Mouse (Mus musculus) forebrain, embryonic 11.5 days (tissue): ENCODE results near the gene Smarca5. TPM values are rescaled to one million over a fixed set of nuclear protein-coding genes. Genes with fewer than 3 reads are reported as not detected.

ENCODE experiments used
- ATAC-seq: fragments of 200-750 bp; cut with Nextera tagmentation; replicated peaks from 2 replicates; pipeline ENCODE4 v1.8.0; 2017; ENCODE audit warnings: moderate TSS enrichment; ENCODE audit not compliant: low FRiP score
- DNase-seq: peaks from one replicate; pipeline ENCODE4 v3.0.0-alpha.2; 2017; ENCODE audit warnings: low spot score
- H3K27ac ChIP-seq: fragments of 300-500 bp; sonication (generic); 2 replicates; pipeline ENCODE4 v1.5.1; 2014; ENCODE audit warnings: low read depth, low read length
- H3K27me3 ChIP-seq: fragments of 300-500 bp; sonication (generic); 2 replicates; pipeline ENCODE4 v1.6.1; 2014; ENCODE audit warnings: mild to moderate bottlenecking, low read length, mixed read lengths; ENCODE audit not compliant: control insufficient read depth, insufficient read depth
- H3K36me3 ChIP-seq: fragments of 300-500 bp; sonication (generic); 2 replicates; pipeline ENCODE4 v1.6.1; 2014; ENCODE audit warnings: mild to moderate bottlenecking, low read length, moderate library complexity, mixed read lengths; ENCODE audit not compliant: control insufficient read depth, insufficient read depth
- H3K4me1 ChIP-seq: fragments of 300-500 bp; sonication (generic); replicated peaks from 2 replicates; pipeline ENCODE4 v1.6.1; 2014; ENCODE audit warnings: low read length, mixed read lengths; ENCODE audit not compliant: control insufficient read depth, insufficient read depth
- H3K4me2 ChIP-seq: fragments of 300-500 bp; sonication (generic); 2 replicates; pipeline ENCODE4 v1.6.1; 2014; ENCODE audit warnings: low read depth, mild to moderate bottlenecking, low read length, moderate library complexity, mixed read lengths; ENCODE audit not compliant: severe bottlenecking
- H3K4me3 ChIP-seq: fragments of 300-500 bp; sonication (generic); 2 replicates; pipeline ENCODE4 v1.5.1; 2014; ENCODE audit warnings: low read depth, low read length
- H3K9ac ChIP-seq: fragments of 300-500 bp; sonication (generic); 2 replicates; pipeline ENCODE4 v1.6.1; 2014; ENCODE audit warnings: low read length
- H3K9me3 ChIP-seq: fragments of 300-500 bp; sonication (generic); 2 replicates; pipeline ENCODE4 v1.6.1; 2016; ENCODE audit warnings: low read length, mixed read lengths; ENCODE audit not compliant: control insufficient read depth
- WGBS: fragments of 180-500 bp; shearing (Covaris S2); extraction: QIAGEN DNeasy Blood & Tissue Kit; methylation state at CpG from one replicate; pipeline ENCODE4 v1.1.7; 2014; 5-methylcytosine and 5-hydroxymethylcytosine counted together
- polyA plus RNA-seq: library from polyadenylated mRNA; unstranded; fragments of >200 nt; fragmentation: Nextera tagmentation; extraction: Ambion mirVana; gene quantifications from 2 replicates; pipeline ENCODE4 v1.2.1, GENCODE M21; 2014

The Smarca5 gene
- polyA plus RNA-seq, 1 experiment from 2014 or later = 176 TPM

GRCm38 (mm10) chr8:80753017-80753715, 13.9 kb upstream of the Smarca5 start:
- H3K4me2 ChIP-seq = no peak overlapping the region
- no peak overlapping the region for H3K9ac ChIP-seq
- H3K4me3 ChIP-seq = no peak overlapping the region
- WGBS = 34% methylated on average over 9 of the region's 9 CpGs
- peak; percentile 81 for ATAC-seq
- no peaks in the 10 kb centered on the region for H3K27me3 ChIP-seq
- peak; percentile 91 for DNase-seq
- no peaks in the 10 kb centered on the region for H3K36me3 ChIP-seq
- no peaks in the 10 kb centered on the region for H3K4me1 ChIP-seq
- no peaks in the 10 kb centered on the region for H3K9me3 ChIP-seq
- no peak overlapping the region for H3K27ac ChIP-seq

DNA sequence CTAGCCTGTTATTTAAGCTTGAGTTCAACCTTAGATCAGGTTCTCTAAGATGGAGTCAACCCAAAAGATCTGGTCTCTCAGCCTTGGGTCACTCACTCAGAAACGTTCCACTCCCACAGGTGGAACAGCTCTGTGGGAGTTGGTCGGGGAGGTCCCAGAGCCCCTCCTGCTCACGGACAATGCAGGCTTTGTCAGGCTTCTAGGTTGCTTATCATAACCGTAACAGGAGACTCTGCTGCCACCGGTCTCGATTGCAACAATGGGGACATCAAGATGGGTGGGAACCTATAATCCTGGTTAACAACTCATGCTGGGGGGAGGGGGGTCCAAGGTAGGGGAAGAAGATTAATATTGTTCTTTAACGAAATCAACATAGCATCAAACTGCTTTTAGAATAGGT, 13.1 kb upstream of the Smarca5 start:
- no peak for ATAC-seq
- 63% methylated on average over 7 of the region's 7 CpGs for WGBS
- Histone ChIP-seq H3K9me3 (no peaks in the 10 kb centered on the region), H3K4me3 (no peak overlapping the region), H3K4me2 (no peak overlapping the region), H3K36me3 (no peaks in the 10 kb centered on the region), H3K27ac (no peak overlapping the region), H3K4me1 (no peaks in the 10 kb centered on the region), H3K9ac (no peak overlapping the region), H3K27me3 (no peaks in the 10 kb centered on the region)
- no peak for DNase-seq

- Histone ChIP-seq H3K9ac (no peak overlapping the region), H3K4me3 (no peak overlapping the region), H3K27me3 (no peaks in the 10 kb centered on the region), H3K9me3 (no peaks in the 10 kb centered on the region), H3K4me1 (no peaks in the 10 kb centered on the region), H3K36me3 (no peaks in the 10 kb centered on the region), H3K4me2 (no peak overlapping the region), H3K27ac (no peak overlapping the region)
- DNase-seq = no peak
- no peak for ATAC-seq
- WGBS = 85% methylated on average over 4 of the region's 4 CpGs
Measured at GRCm38 (mm10) chr8:80749091-80749490, 9.8 kb upstream of the Smarca5 start.

DNA sequence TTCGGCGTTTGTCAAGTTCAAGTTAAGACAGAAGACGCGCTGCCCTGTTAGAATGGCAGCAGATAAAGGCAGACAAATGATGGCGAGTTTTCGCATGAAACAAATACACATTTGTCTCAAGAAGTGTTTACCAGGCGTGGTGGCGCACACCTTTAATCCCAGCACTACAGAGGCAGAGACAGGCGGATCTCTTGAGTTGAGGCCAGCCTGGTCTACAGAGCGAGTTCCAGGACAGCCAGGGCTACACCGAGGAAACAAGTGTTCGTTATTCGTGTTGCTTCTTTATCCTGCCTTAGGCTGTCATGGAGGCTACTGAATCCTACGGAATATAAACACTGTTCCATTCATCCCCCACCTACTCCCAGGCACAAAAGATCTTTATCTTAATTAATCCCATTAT, 635 bp upstream of the Smarca5 start:
- peak overlapping the region; percentile 85 for H3K4me3 ChIP-seq
- no peaks in the 10 kb centered on the region for H3K4me1 ChIP-seq
- WGBS = 16% methylated on average over 14 of the region's 14 CpGs
- peak overlapping the region; percentile 55 for H3K9ac ChIP-seq
- H3K27ac ChIP-seq = peak overlapping the region; percentile 84
- H3K9me3 ChIP-seq = no peaks in the 10 kb centered on the region
- peak; percentile 52 for DNase-seq
- ATAC-seq = peak; percentile 47
- H3K27me3 ChIP-seq = no peaks in the 10 kb centered on the region
- H3K36me3 ChIP-seq = no peaks in the 10 kb centered on the region; the same call in 1 of the 2 replicates
- peak overlapping the region; percentile 53 for H3K4me2 ChIP-seq

- DNase-seq (peak; percentile 85), ATAC-seq (peak; percentile 78)
- WGBS = under 1% methylated on average over 48 of the region's 84 CpGs
- Histone ChIP-seq H3K4me3 (peak overlapping the region; percentile 85), H3K4me2 (peak overlapping the region; percentile 79), H3K9ac (peak overlapping the region; percentile 97), H3K27ac (peak overlapping the region; percentile 99), H3K9me3 (no peaks in the 10 kb centered on the region), H3K4me1 (no peaks in the 10 kb centered on the region), H3K36me3 (no peaks in the 10 kb centered on the region; the same call in 1 of the 2 replicates), H3K27me3 (no peaks in the 10 kb centered on the region)
Measured at GRCm38 (mm10) chr8:80738388-80739154, 726 bp downstream of the Smarca5 start.

DNA sequence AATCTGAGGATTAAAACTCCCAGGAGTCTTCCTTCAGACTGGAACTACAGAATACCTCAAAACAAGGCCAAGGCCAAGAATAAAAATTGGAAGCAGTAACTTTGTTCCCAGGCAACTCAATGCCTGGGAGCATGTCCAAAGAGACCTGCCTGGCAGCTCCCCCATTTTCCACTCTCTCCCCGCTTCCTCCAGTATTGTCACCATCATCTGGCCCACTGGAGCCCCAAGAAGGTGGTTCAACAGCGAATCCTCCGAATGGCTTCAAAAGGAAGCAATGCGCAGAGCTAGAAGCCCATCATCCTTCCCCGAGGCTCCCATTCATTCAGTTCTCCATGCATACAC, 1.3 kb downstream of the Smarca5 start:
- H3K9me3 ChIP-seq = no peaks in the 10 kb centered on the region
- no peak for ATAC-seq
- no peak for DNase-seq
- H3K27me3 ChIP-seq = no peaks in the 10 kb centered on the region
- H3K36me3 ChIP-seq = no peaks in the 10 kb centered on the region; the same call in 1 of the 2 replicates
- H3K4me2 ChIP-seq = peak overlapping the region; percentile 79
- peak overlapping the region; percentile 99 for H3K27ac ChIP-seq
- peak overlapping the region; percentile 85 for H3K4me3 ChIP-seq
- WGBS = 2% methylated on average over 5 of the region's 5 CpGs
- H3K9ac ChIP-seq = peak overlapping the region; percentile 97
- H3K4me1 ChIP-seq = no peaks in the 10 kb centered on the region

DNA sequence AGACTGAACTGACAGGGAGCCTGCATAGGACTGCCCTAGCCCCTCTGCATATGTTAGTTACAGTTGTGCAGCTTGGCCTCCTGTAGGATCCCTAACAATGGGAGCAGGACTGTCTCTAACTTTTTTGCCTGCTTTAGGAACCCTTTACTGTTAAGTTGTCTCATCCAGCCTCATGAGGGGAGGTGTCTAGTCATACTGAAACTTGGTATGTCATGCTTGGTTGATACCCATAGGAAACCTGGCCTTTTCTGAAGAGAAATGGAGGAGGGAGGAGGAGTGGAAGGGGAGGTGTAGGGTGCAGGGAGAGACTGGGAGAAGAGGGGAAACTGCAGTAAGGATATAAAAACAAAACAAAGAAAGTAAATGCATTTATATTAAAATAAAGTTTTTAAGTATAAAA, 7.0 kb downstream of the Smarca5 start:
- no peaks in the 10 kb centered on the region for H3K9me3 ChIP-seq
- no peak overlapping the region for H3K27ac ChIP-seq
- H3K4me2 ChIP-seq = no peak overlapping the region
- no peaks in the 10 kb centered on the region for H3K4me1 ChIP-seq
- no peaks in the 10 kb centered on the region for H3K27me3 ChIP-seq
- ATAC-seq (no peak), DNase-seq (no peak)
- H3K9ac ChIP-seq = no peak overlapping the region
- peaks cover 3% of the 10 kb centered on the region; the same call in 1 of the 2 replicates for H3K36me3 ChIP-seq
- no peak overlapping the region for H3K4me3 ChIP-seq

GRCm38 (mm10) chr8:80714461-80714860, 24.8 kb downstream of the Smarca5 start:
- Histone ChIP-seq H3K27ac (no peak overlapping the region), H3K4me3 (no peak overlapping the region), H3K9me3 (no peaks in the 10 kb centered on the region), H3K9ac (no peak overlapping the region), H3K4me1 (no peaks in the 10 kb centered on the region), H3K27me3 (no peaks in the 10 kb centered on the region), H3K36me3 (peaks cover 16% of the 10 kb centered on the region), H3K4me2 (no peak overlapping the region)
- 85% methylated on average over 1 of the region's 1 CpGs for WGBS
- DNase-seq = no peak
- ATAC-seq = no peak
